Mouse (Mus musculus) liver, embryonic 11.5 days (tissue): Measurements from ENCODE around the gene Dusp2. TPM values are rescaled to one million over a fixed set of nuclear protein-coding genes. Genes with fewer than 3 reads are reported as not detected.
"Not testable (repeated sequence)": the region's sequence is repeated elsewhere in the genome, so short reads cannot be mapped to it uniquely, and the experiment has no call there.

Source experiments
- ATAC-seq: fragments of 200-750 bp; cut with Nextera tagmentation; replicated peaks from 2 replicates; pipeline ENCODE4 v1.8.0; 2017; ENCODE audit warnings: moderate number of reproducible peaks, mild to moderate bottlenecking, moderate TSS enrichment, moderate library complexity; ENCODE audit not compliant: low FRiP score
- DNase-seq: peaks from one replicate; pipeline ENCODE4 v3.0.0-alpha.2; 2017; ENCODE audit warnings: low spot score
- H3K27ac ChIP-seq: fragments of 300-500 bp; sonication (generic); 2 replicates; pipeline ENCODE4 v1.5.1; 2014; ENCODE audit warnings: mild to moderate bottlenecking, low read depth, low read length, control low read depth
- H3K27me3 ChIP-seq: fragments of 300-500 bp; sonication (generic); replicated peaks from 2 replicates; pipeline ENCODE4 v1.6.1; 2014; ENCODE audit warnings: low read length, mixed read lengths; ENCODE audit not compliant: control insufficient read depth, insufficient read depth
- H3K36me3 ChIP-seq: fragments of 300-500 bp; sonication (generic); 2 replicates; pipeline ENCODE4 v1.6.1; 2014; ENCODE audit warnings: mild to moderate bottlenecking, low read length, moderate library complexity, mixed read lengths; ENCODE audit not compliant: control insufficient read depth, insufficient read depth
- H3K4me1 ChIP-seq: fragments of 300-500 bp; sonication (generic); replicated peaks from 2 replicates; pipeline ENCODE4 v1.6.1; 2014; ENCODE audit warnings: low read length, mixed read lengths; ENCODE audit not compliant: control insufficient read depth, insufficient read depth
- H3K4me2 ChIP-seq: fragments of 300-500 bp; sonication (generic); 2 replicates; pipeline ENCODE4 v1.6.1; 2014; ENCODE audit warnings: mild to moderate bottlenecking, control low read depth, moderate library complexity
- H3K4me3 ChIP-seq: fragments of 300-500 bp; sonication (generic); 2 replicates; pipeline ENCODE4 v1.5.1; 2014; ENCODE audit warnings: low read depth, low read length, control low read depth
- H3K9ac ChIP-seq: fragments of 300-500 bp; sonication (generic); 2 replicates; pipeline ENCODE4 v1.6.1; 2014; ENCODE audit warnings: low read depth, low read length, control low read depth
- H3K9me3 ChIP-seq: fragments of 300-500 bp; sonication (generic); 2 replicates; pipeline ENCODE4 v1.6.1; 2016; ENCODE audit warnings: low read length, inconsistent platforms, mixed read lengths; ENCODE audit not compliant: control insufficient read depth
- WGBS: fragments of 180-500 bp; shearing (Covaris S2); extraction: QIAGEN DNeasy Blood & Tissue Kit; methylation state at CpG from one replicate; pipeline ENCODE4 v1.1.7; 2014; 5-methylcytosine and 5-hydroxymethylcytosine counted together
- polyA plus RNA-seq: library from polyadenylated mRNA; unstranded; fragments of >200 nt; fragmentation: Nextera tagmentation; extraction: Ambion mirVana; gene quantifications from 2 replicates; pipeline ENCODE4 v1.2.1, GENCODE M21; 2014

The Dusp2 gene
- polyA plus RNA-seq, result 8.8 and 10.1 TPM in 2 replicates

DNA sequence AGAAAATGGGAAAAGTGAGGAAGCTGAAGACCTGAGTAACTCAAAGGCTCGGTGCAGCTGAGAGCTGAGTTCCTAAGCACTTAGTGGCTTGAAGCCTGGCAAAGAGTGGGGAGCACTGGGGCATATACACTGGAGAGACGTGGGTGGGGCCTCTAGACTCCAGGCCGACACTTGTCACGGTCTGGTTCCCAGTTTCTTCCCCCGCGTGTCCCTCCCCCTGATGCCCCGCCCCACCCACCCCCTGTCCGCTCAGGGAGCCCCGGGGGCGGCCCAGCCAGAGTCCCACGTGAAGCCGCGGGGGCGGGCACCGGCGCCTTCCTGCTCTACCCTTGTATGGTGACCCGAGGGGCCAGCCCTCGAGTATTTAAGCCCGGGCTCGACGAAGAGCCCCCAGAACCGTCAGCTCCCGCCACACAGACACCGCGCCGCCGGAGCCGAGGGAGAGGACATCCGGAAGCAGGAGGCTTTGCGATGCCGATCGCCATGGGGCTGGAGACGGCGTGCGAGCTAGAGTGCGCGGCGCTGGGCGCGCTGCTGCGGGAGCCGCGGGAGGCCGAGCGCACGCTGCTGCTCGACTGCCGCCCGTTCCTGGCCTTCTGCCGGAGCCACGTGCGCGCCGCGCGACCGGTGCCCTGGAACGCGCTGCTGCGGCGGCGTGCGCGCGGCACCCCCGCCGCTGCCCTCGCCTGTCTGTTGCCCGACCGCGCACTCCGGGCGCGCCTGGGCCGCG, at the start of gene Dusp2:
TSS of gene Dusp2 (plus strand) at position 393 of the 730 bp plus-strand sequence.
- H3K36me3 ChIP-seq, result no peaks in the 10 kb centered on the region
- peak within 1 kb of the TSS; percentile 33; the same call in 1 of the 2 replicates for H3K27ac ChIP-seq
- H3K4me2 ChIP-seq, result peak within 1 kb of the TSS; percentile 88
- H3K9ac ChIP-seq, result peak within 1 kb of the TSS; percentile 71
- ATAC-seq, result peak; percentile 81
- H3K27me3 ChIP-seq, result peaks cover 5% of the 10 kb centered on the region
- H3K4me1 ChIP-seq, result peaks cover 32% of the 10 kb centered on the region
- peak; percentile 84 for DNase-seq
- H3K4me3 ChIP-seq, result peak within 1 kb of the TSS; percentile 67
- under 1% methylated on average over 74 of the region's 76 CpGs for WGBS
- no peaks in the 10 kb centered on the region for H3K9me3 ChIP-seq

GRCm38 (mm10) chr2:127292250-127292649, 43.7 kb upstream of the Dusp2 start:
- H3K4me2 ChIP-seq, result no peak overlapping the region
- DNase-seq (no peak), ATAC-seq (no peak)
- peaks cover 28% of the 10 kb centered on the region for H3K36me3 ChIP-seq
- H3K9ac ChIP-seq, result no peak overlapping the region
- H3K27ac ChIP-seq, result no peak overlapping the region
- H3K4me3 ChIP-seq, result no peak overlapping the region
- no peaks in the 10 kb centered on the region for H3K4me1 ChIP-seq
- no peaks in the 10 kb centered on the region for H3K9me3 ChIP-seq
- WGBS, result 82% methylated on average over 4 of the region's 4 CpGs
- no peaks in the 10 kb centered on the region for H3K27me3 ChIP-seq

- WGBS, result 92% methylated on average over 7 of the region's 7 CpGs
- Histone ChIP-seq H3K9me3 (no peaks in the 10 kb centered on the region), H3K4me2 (no peak overlapping the region), H3K9ac (no peak overlapping the region), H3K4me1 (no peaks in the 10 kb centered on the region), H3K4me3 (no peak overlapping the region), H3K27me3 (no peaks in the 10 kb centered on the region), H3K36me3 (peaks cover 27% of the 10 kb centered on the region), H3K27ac (no peak overlapping the region)
- DNase-seq (no peak), ATAC-seq (no peak)
Measured at GRCm38 (mm10) chr2:127297001-127297805, 38.8 kb upstream of the Dusp2 start.

DNA sequence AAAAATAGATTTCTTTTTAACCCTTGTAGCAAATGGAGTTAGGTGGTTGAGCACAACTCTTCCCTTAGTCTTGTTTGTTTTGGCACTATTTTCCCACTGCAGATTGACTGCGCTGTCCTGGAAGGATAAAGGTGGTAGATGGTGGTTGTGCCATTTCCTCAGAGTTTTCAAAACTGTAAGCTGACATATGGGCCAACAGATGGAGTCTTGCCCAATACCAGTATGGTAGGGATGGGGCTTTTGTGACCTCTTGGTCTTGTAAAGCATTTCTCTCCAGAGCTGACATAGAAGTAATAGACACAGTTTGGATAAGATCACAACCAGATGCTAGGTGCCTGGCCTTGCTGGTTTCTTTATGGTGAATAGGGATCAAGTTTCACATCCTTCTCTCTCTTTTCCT, 37.9 kb upstream of the Dusp2 start:
- ATAC-seq, result no peak
- Histone ChIP-seq H3K9me3 (no peaks in the 10 kb centered on the region), H3K4me3 (no peak overlapping the region), H3K27ac (no peak overlapping the region), H3K4me1 (no peaks in the 10 kb centered on the region), H3K36me3 (peaks cover 27% of the 10 kb centered on the region), H3K4me2 (no peak overlapping the region), H3K9ac (no peak overlapping the region), H3K27me3 (no peaks in the 10 kb centered on the region)
- DNase-seq, result no peak
- 91% methylated on average over 1 of the region's 1 CpGs for WGBS

- H3K4me1 ChIP-seq, result no peaks in the 10 kb centered on the region
- H3K9ac ChIP-seq, result no peak overlapping the region
- H3K4me2 ChIP-seq, result no peak overlapping the region
- no peaks in the 10 kb centered on the region for H3K27me3 ChIP-seq
- WGBS, result 75% methylated on average over 3 of the region's 3 CpGs
- H3K36me3 ChIP-seq, result peaks cover 20% of the 10 kb centered on the region
- no peak for ATAC-seq
- H3K4me3 ChIP-seq, result no peak overlapping the region
- no peaks in the 10 kb centered on the region for H3K9me3 ChIP-seq
- no peak overlapping the region for H3K27ac ChIP-seq
- DNase-seq, result no peak
Measured at GRCm38 (mm10) chr2:127300701-127301100, 35.3 kb upstream of the Dusp2 start.

DNA sequence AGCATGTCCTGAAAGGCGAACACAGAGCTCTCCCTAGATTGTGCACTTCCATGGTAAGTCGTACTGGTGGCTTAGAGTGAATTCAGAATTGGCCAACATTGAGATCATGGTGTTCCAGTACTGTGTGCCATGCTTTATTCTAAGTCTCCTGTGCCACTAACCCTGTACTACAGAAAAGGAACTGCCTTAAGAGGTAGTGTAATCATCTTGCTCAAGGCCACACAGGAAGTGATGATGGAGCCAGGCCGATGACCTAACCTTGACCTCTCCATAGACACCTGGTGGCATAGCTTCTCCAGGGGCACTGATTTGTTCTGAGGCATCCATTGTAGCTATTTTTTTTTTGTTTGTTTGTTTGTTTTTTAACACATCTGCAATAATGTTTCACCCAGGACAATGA, 34.1 kb upstream of the Dusp2 start:
- ATAC-seq (no peak), DNase-seq (no peak)
- no peak overlapping the region for H3K4me2 ChIP-seq
- H3K4me1 ChIP-seq, result no peaks in the 10 kb centered on the region
- H3K9me3 ChIP-seq, result no peaks in the 10 kb centered on the region
- no peaks in the 10 kb centered on the region for H3K27me3 ChIP-seq
- no peak overlapping the region for H3K27ac ChIP-seq
- H3K4me3 ChIP-seq, result no peak overlapping the region
- peaks cover 19% of the 10 kb centered on the region for H3K36me3 ChIP-seq
- no peak overlapping the region for H3K9ac ChIP-seq
- 84% methylated on average over 3 of the region's 3 CpGs for WGBS

DNA sequence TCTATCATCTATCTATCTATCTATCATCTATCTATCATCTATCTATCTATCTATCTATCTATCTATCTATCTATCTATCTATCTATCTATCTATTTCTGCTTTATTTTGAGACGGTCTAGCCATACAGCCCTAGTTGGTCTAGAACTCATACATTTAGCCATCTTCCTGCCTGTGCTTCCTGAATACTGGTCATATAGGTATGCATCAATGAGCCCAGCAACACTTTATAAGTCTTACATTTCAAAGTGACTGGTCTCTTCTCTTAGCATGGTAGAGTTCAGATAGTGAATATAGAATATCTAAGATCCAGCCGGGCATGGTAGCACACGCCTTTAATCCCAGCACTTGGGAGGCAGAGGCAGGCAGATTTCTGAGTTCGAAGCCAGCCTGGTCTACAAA, 31.8 kb upstream of the Dusp2 start:
- not testable (repeated sequence) for H3K27ac ChIP-seq, H3K36me3 ChIP-seq, ATAC-seq, H3K9ac ChIP-seq, H3K27me3 ChIP-seq, H3K4me1 ChIP-seq, H3K9me3 ChIP-seq, H3K4me3 ChIP-seq, H3K4me2 ChIP-seq, DNase-seq
- WGBS, result 82% methylated on average over 4 of the region's 4 CpGs

DNA sequence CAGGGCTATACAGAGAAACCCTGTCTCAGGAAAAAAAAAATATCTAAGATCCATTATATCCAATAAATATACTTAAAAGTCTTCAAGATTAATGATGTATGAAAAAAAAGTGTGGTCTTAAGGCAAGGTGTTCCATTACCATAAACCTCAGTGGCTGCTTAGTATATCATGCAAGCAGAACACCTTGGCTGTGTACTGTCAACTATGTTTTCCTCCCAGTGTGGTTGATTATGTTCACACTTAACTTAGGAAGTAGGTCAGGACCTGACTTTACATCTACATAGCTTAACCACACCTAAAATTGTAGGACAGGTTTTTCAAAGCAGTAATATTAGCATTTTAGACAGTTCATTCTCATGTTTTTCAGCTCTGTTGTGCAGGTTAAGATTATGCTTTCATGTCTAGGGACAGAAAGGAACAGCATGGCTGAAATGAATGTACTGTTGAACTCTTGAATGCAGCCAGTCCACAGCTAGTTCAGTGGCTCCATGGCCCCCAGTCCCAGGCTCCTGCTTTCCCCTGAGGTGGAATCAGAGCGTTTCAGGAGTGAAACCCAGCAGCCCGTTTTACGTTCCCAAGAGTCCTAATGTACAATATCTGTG, 31.2 kb upstream of the Dusp2 start:
- Histone ChIP-seq H3K4me3 (no peak overlapping the region), H3K9ac (no peak overlapping the region), H3K27me3 (no peaks in the 10 kb centered on the region), H3K4me2 (no peak overlapping the region), H3K4me1 (no peaks in the 10 kb centered on the region), H3K27ac (no peak overlapping the region), H3K9me3 (no peaks in the 10 kb centered on the region), H3K36me3 (peaks cover 4% of the 10 kb centered on the region; the same call in 1 of the 2 replicates)
- no peak for DNase-seq
- ATAC-seq, result no peak
- WGBS, result 87% methylated on average over 3 of the region's 3 CpGs
